Mouse (Mus musculus) stomach, embryonic 14.5 days (tissue): Measurements from ENCODE around the gene Tmem178. TPM values are rescaled to one million over a fixed set of nuclear protein-coding genes. Genes with fewer than 3 reads are reported as not detected.

Source experiments
- ATAC-seq: fragments of 200-750 bp; cut with Nextera tagmentation; 2 replicates; pipeline ENCODE4 v1.8.0; 2017; ENCODE audit warnings: low read depth, moderate TSS enrichment; ENCODE audit not compliant: insufficient number of reproducible peaks, insufficient read depth, low FRiP score
- H3K27ac ChIP-seq: fragments of 300-500 bp; sonication (generic); 2 replicates; pipeline ENCODE4 v1.5.1; 2014; ENCODE audit warnings: mild to moderate bottlenecking, low read length, moderate library complexity, mixed read lengths
- H3K27me3 ChIP-seq: fragments of 300-500 bp; sonication (generic); 2 replicates; pipeline ENCODE4 v1.6.1; 2014; ENCODE audit warnings: low read length, control low read depth, mixed read lengths; ENCODE audit not compliant: control insufficient read depth, insufficient read depth
- H3K36me3 ChIP-seq: fragments of 300-500 bp; sonication (generic); 2 replicates; pipeline ENCODE4 v1.6.1; 2014; ENCODE audit warnings: mild to moderate bottlenecking, control low read depth, low read length, moderate library complexity, mixed read lengths; ENCODE audit not compliant: control insufficient read depth, insufficient read depth
- H3K4me1 ChIP-seq: fragments of 300-500 bp; sonication (generic); 2 replicates; pipeline ENCODE4 v1.6.1; 2014; ENCODE audit warnings: low read length, control low read depth, mixed read lengths; ENCODE audit not compliant: control insufficient read depth, insufficient read depth
- H3K4me2 ChIP-seq: fragments of 300-500 bp; sonication (generic); replicated peaks from 2 replicates; pipeline ENCODE4 v1.6.1; 2014; ENCODE audit warnings: low read depth, low read length, control low read depth
- H3K4me3 ChIP-seq: fragments of 300-500 bp; sonication (generic); 2 replicates; pipeline ENCODE4 v1.5.1; 2014; ENCODE audit warnings: low read depth, low read length, control low read depth
- H3K9ac ChIP-seq: fragments of 300-500 bp; sonication (generic); replicated peaks from 2 replicates; pipeline ENCODE4 v1.6.1; 2014; ENCODE audit warnings: low read depth, mild to moderate bottlenecking, control low read depth, low read length, moderate library complexity, mixed read lengths
- H3K9me3 ChIP-seq: fragments of 300-500 bp; sonication (generic); 2 replicates; pipeline ENCODE4 v1.6.1; 2016; ENCODE audit warnings: low read depth, low read length, control low read depth; ENCODE audit not compliant: control insufficient read depth
- WGBS: fragments of 180-500 bp; shearing (Covaris S2); extraction: QIAGEN DNeasy Blood & Tissue Kit; methylation state at CpG from one replicate; pipeline ENCODE4 v1.1.7; 2014; 5-methylcytosine and 5-hydroxymethylcytosine counted together
- polyA plus RNA-seq: library from polyadenylated mRNA; unstranded; fragments of >200 nt; fragmentation: Nextera tagmentation; extraction: Ambion mirVana; gene quantifications from 2 replicates; pipeline ENCODE4 v1.2.1, GENCODE M21; 2014

The Tmem178 gene
- polyA plus RNA-seq, 1 experiment from 2014 or later = 5.6 TPM

GRCm38 (mm10) chr17:80915666-80916065 is 28.8 kb upstream of the Tmem178 start:
- H3K4me1 ChIP-seq = no peaks in the 10 kb centered on the region
- H3K9ac ChIP-seq = no peak overlapping the region
- no peaks in the 10 kb centered on the region for H3K36me3 ChIP-seq
- ATAC-seq = no peak
- H3K4me2 ChIP-seq = no peak overlapping the region
- WGBS = 98% methylated on average over 2 of the region's 2 CpGs
- H3K27ac ChIP-seq = no peak overlapping the region
- H3K9me3 ChIP-seq = no peaks in the 10 kb centered on the region; the same call in 1 of the 2 replicates
- no peaks in the 10 kb centered on the region for H3K27me3 ChIP-seq
- no peak overlapping the region for H3K4me3 ChIP-seq

DNA sequence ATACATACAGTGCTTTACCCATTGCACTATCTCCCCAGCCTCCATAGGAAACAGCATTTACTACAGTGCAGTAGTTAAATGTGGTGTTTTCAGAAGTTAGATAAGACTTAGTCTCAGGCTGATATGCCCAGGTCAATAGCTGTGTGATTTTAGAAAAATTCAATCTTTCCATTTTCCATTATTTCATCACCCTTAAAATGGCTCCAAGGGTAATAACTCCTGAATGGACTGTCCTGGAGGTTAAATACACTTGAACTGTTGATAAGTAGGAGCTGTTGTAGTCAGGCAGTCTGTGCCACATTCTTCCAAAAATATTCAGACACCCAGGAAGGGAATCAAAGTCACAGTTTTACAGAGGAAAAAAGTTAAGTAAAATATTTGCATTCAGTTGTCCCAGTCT is 25.2 kb upstream of the Tmem178 start:
- no peak overlapping the region for H3K4me3 ChIP-seq
- no peaks in the 10 kb centered on the region for H3K27me3 ChIP-seq
- no peak overlapping the region for H3K27ac ChIP-seq
- H3K36me3 ChIP-seq = no peaks in the 10 kb centered on the region
- H3K9me3 ChIP-seq = no peaks in the 10 kb centered on the region; the same call in 1 of the 2 replicates
- H3K4me2 ChIP-seq = no peak overlapping the region
- H3K4me1 ChIP-seq = no peaks in the 10 kb centered on the region
- ATAC-seq = no peak
- H3K9ac ChIP-seq = no peak overlapping the region

DNA sequence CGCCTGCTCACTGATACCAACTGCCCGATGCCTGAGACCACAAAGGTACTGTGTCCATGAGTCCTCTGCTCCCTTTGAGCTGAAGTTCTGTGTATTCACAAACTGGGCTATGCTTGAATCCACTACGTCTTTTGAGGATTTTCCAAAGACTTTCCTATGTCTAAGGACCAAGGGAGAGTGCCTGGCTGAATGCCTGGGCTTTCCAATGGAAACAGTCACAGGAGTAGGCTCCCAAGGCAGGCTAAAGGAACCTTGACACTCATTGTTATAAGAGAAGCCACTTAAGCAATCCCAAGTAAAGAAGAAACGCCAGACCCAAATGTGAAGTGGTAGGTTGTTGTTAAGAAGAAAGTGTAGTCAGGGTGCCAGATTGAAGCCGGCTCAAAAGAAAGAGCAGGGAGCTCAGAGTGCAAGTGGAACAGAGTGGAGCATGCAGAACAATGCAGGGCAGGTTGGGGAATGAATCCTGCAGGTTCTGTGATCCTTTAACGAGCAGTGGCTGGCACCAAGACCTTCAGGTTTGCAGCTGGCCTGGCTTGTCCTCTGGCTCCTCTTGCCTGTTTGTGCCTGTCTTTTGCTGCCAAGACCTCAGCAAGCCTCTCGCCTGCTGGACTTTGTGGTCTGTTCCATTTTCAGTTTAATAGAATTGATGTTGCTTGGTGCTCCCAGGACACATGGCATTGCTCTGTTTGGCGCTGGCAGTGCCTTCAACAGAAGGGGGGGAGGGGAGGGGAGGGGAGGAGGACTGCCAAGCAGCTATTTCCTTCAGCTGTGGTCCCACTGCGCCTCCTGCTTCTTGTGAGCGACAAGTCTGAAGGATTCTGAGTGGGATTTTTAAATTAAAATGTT is 22.9 kb upstream of the Tmem178 start:
- no peaks in the 10 kb centered on the region for H3K36me3 ChIP-seq
- H3K27me3 ChIP-seq = no peaks in the 10 kb centered on the region
- ATAC-seq = no peak
- 72% methylated on average over 10 of the region's 10 CpGs for WGBS
- no peaks in the 10 kb centered on the region for H3K4me1 ChIP-seq
- H3K4me2 ChIP-seq = no peak overlapping the region
- H3K27ac ChIP-seq = no peak overlapping the region
- H3K9me3 ChIP-seq = no peaks in the 10 kb centered on the region; the same call in 1 of the 2 replicates
- H3K4me3 ChIP-seq = no peak overlapping the region
- no peak overlapping the region for H3K9ac ChIP-seq

DNA sequence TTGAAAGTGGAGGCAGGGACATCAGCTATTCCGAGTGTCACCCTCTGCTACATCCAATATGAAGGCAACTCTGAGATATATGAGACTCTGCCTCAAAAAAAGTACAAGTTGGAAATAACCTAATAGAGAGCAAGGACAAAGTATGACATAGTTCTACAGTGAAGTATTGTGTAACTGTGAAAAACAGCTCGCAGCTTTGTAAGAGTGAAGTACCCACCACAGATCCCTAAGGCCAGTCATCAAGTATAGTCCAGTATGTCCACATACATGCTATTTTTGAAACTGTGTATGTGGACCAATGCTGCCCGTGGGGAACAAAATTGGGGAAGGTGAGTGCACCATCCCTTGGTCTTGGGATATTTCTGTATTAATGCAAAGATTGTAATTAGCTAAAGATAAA is 18.9 kb upstream of the Tmem178 start:
- H3K27me3 ChIP-seq = no peaks in the 10 kb centered on the region
- WGBS = 92% methylated on average over 3 of the region's 3 CpGs
- ATAC-seq = no peak
- H3K4me2 ChIP-seq = no peak overlapping the region
- H3K9me3 ChIP-seq = no peaks in the 10 kb centered on the region
- no peak overlapping the region for H3K4me3 ChIP-seq
- no peaks in the 10 kb centered on the region for H3K36me3 ChIP-seq
- H3K4me1 ChIP-seq = no peaks in the 10 kb centered on the region
- H3K27ac ChIP-seq = no peak overlapping the region
- H3K9ac ChIP-seq = no peak overlapping the region

DNA sequence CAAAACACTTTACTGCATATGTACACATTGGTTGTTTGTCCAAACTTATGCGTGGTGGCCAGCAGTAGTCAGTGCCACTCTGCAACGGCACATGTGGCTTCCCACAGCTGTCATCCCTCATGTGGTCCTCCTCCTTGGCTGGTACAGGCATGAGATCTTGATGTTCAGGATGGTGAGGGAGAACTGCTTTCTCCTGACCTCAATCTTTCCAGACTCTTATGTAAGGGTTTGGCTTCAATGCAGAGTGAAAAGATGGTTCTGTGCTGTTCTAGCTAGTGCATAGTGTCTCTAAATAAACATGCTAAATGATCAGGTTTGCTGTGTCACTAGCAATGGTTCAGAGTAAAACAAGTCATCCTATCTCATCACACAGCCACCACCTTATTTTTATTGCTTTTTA is 17.3 kb upstream of the Tmem178 start:
- no peaks in the 10 kb centered on the region for H3K27me3 ChIP-seq
- no peak overlapping the region for H3K4me3 ChIP-seq
- WGBS = 94% methylated on average over 1 of the region's 2 CpGs
- ATAC-seq = no peak
- H3K4me2 ChIP-seq = no peak overlapping the region
- no peak overlapping the region for H3K27ac ChIP-seq
- no peaks in the 10 kb centered on the region for H3K36me3 ChIP-seq
- no peaks in the 10 kb centered on the region for H3K4me1 ChIP-seq
- no peaks in the 10 kb centered on the region for H3K9me3 ChIP-seq
- no peak overlapping the region for H3K9ac ChIP-seq

DNA sequence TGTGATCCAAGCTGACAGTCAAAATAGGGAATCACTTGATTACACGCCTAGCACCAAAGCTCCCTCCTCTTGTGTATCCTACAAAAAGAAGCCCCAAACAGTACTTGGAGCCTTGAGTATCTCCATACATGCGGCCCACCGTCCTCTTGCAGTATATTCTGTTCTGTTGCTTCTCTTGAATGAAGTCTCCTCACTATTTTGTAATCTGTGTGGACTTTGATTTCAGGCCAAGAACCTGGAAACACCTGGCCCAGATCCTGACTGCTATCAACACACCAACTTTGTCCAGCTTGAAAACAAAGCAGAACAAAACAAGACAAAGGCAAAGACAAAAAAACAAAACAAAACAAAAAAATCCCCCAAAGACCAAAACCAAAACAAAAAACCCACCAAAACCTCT is 11.7 kb upstream of the Tmem178 start:
- Histone ChIP-seq H3K27ac (no peak overlapping the region), H3K4me3 (no peak overlapping the region), H3K9ac (no peak overlapping the region), H3K4me2 (no peak overlapping the region), H3K27me3 (no peaks in the 10 kb centered on the region), H3K4me1 (no peaks in the 10 kb centered on the region), H3K9me3 (no peaks in the 10 kb centered on the region), H3K36me3 (no peaks in the 10 kb centered on the region)
- WGBS = 90% methylated on average over 3 of the region's 3 CpGs
- no peak for ATAC-seq

- 79% methylated on average over 11 of the region's 11 CpGs for WGBS
- H3K9me3 ChIP-seq = no peaks in the 10 kb centered on the region
- no peak overlapping the region for H3K9ac ChIP-seq
- H3K4me1 ChIP-seq = no peaks in the 10 kb centered on the region
- no peak overlapping the region for H3K4me3 ChIP-seq
- ATAC-seq = no peak
- H3K27ac ChIP-seq = no peak overlapping the region
- H3K36me3 ChIP-seq = no peaks in the 10 kb centered on the region
- no peaks in the 10 kb centered on the region for H3K27me3 ChIP-seq
- no peak overlapping the region for H3K4me2 ChIP-seq
Observed at GRCm38 (mm10) chr17:80933401-80934029, 10.9 kb upstream of the Tmem178 start.

- no peaks in the 10 kb centered on the region for H3K9me3 ChIP-seq
Observed at GRCm38 (mm10) chr17:80935807-80936519, 8.5 kb upstream of the Tmem178 start.

More at GRCm38 (mm10) chr17:80935807-80936519, 8.5 kb upstream of the Tmem178 start:
- no peak for ATAC-seq
- Histone ChIP-seq H3K27me3 (no peaks in the 10 kb centered on the region), H3K4me1 (no peaks in the 10 kb centered on the region), H3K9ac (no peak overlapping the region), H3K27ac (no peak overlapping the region), H3K4me2 (no peak overlapping the region), H3K36me3 (no peaks in the 10 kb centered on the region), H3K4me3 (no peak overlapping the region)
- 44% methylated on average over 10 of the region's 10 CpGs for WGBS
